Mouse (Mus musculus) forebrain, embryonic 16.5 days (tissue): ENCODE data around the gene Ppp1r3g. TPM values are rescaled to one million over a fixed set of nuclear protein-coding genes. Genes with fewer than 3 reads are reported as not detected.
A peak's percentile ranks its signal among the peaks of the same experiment; 100 is the strongest.

ENCODE experiments used
- ATAC-seq: fragments of 200-750 bp; cut with Nextera tagmentation; 2 replicates; pipeline ENCODE4 v1.8.0; 2017; ENCODE audit warnings: mild to moderate bottlenecking, moderate library complexity
- H3K27ac ChIP-seq: fragments of 300-500 bp; sonication (generic); 2 replicates; pipeline ENCODE4 v1.5.1; 2014; ENCODE audit warnings: low read length, control low read depth
- H3K27me3 ChIP-seq: fragments of 300-500 bp; sonication (generic); replicated peaks from 2 replicates; pipeline ENCODE4 v1.6.1; 2014; ENCODE audit warnings: low read length; ENCODE audit not compliant: control insufficient read depth, insufficient read depth
- H3K36me3 ChIP-seq: fragments of 300-500 bp; sonication (generic); 2 replicates; pipeline ENCODE4 v1.6.1; 2014; ENCODE audit not compliant: control insufficient read depth, insufficient read depth
- H3K4me1 ChIP-seq: fragments of 300-500 bp; sonication (generic); replicated peaks from 2 replicates; pipeline ENCODE4 v1.6.1; 2014; ENCODE audit warnings: low read length; ENCODE audit not compliant: control insufficient read depth, insufficient read depth
- H3K4me2 ChIP-seq: fragments of 300-500 bp; sonication (generic); 2 replicates; pipeline ENCODE4 v1.6.1; 2014; ENCODE audit warnings: mild to moderate bottlenecking, low read length, control low read depth
- H3K4me3 ChIP-seq: fragments of 300-500 bp; sonication (generic); replicated peaks from 2 replicates; pipeline ENCODE4 v1.5.1; 2014; ENCODE audit warnings: mild to moderate bottlenecking, low read length, control low read depth
- H3K9ac ChIP-seq: fragments of 300-500 bp; sonication (generic); replicated peaks from 2 replicates; pipeline ENCODE4 v1.6.1; 2014; ENCODE audit warnings: low read depth, low read length, control low read depth
- H3K9me3 ChIP-seq: fragments of 300-500 bp; sonication (generic); 2 replicates; pipeline ENCODE4 v1.6.1; 2016; ENCODE audit warnings: low read length; ENCODE audit not compliant: control insufficient read depth
- WGBS: fragments of 180-500 bp; shearing (Covaris S2); extraction: QIAGEN DNeasy Blood & Tissue Kit; methylation state at CpG from one replicate; pipeline ENCODE4 v1.1.7; 2014; 5-methylcytosine and 5-hydroxymethylcytosine counted together
- polyA plus RNA-seq: library from polyadenylated mRNA; unstranded; fragments of >200 nt; fragmentation: Nextera tagmentation; extraction: Ambion mirVana; gene quantifications from 2 replicates; pipeline ENCODE4 v1.2.1, GENCODE M21; 2015

The Ppp1r3g gene
- polyA plus RNA-seq, 1 experiment from 2014 or later, result 1.1 TPM

- no peak overlapping the region for H3K4me2 ChIP-seq
- H3K27me3 ChIP-seq, result no peaks in the 10 kb centered on the region
- H3K4me3 ChIP-seq, result no peak overlapping the region
- no peaks in the 10 kb centered on the region for H3K9me3 ChIP-seq
- H3K36me3 ChIP-seq, result no peaks in the 10 kb centered on the region
- no peak overlapping the region for H3K27ac ChIP-seq
- H3K9ac ChIP-seq, result no peak overlapping the region
- no peak for ATAC-seq
- 89% methylated on average over 12 of the region's 12 CpGs for WGBS
- no peaks in the 10 kb centered on the region for H3K4me1 ChIP-seq
Measured at GRCm38 (mm10) chr13:35959391-35960067, 890 bp downstream of the Ppp1r3g start.

GRCm38 (mm10) chr13:35963583-35963982 lies 4.9 kb downstream of the Ppp1r3g start:
- H3K27ac ChIP-seq, result no peak overlapping the region
- peaks cover 8% of the 10 kb centered on the region for H3K4me1 ChIP-seq
- ATAC-seq, result no peak
- H3K36me3 ChIP-seq, result no peaks in the 10 kb centered on the region
- H3K9me3 ChIP-seq, result no peaks in the 10 kb centered on the region
- H3K27me3 ChIP-seq, result peaks cover 6% of the 10 kb centered on the region; the same call in 1 of the 2 replicates
- WGBS, result 93% methylated on average over 4 of the region's 4 CpGs
- H3K4me3 ChIP-seq, result no peak overlapping the region
- H3K9ac ChIP-seq, result no peak overlapping the region
- no peak overlapping the region for H3K4me2 ChIP-seq

GRCm38 (mm10) chr13:35967690-35968089 lies 9.1 kb downstream of the Ppp1r3g start:
- no peak for ATAC-seq

GRCm38 (mm10) chr13:35968131-35968718 lies 9.6 kb downstream of the Ppp1r3g start:
- peak overlapping the region; percentile 68 for H3K9ac ChIP-seq
- H3K36me3 ChIP-seq, result no peaks in the 10 kb centered on the region
- ATAC-seq, result peak; percentile 47
- under 1% methylated on average over 38 of the region's 38 CpGs for WGBS
- peaks cover 6% of the 10 kb centered on the region; the same call in 1 of the 2 replicates for H3K27me3 ChIP-seq
- H3K4me3 ChIP-seq, result peak overlapping the region; percentile 68
- H3K27ac ChIP-seq, result no peak overlapping the region
- peaks cover 17% of the 10 kb centered on the region for H3K4me1 ChIP-seq
- peak overlapping the region; percentile 100 for H3K4me2 ChIP-seq
- no peaks in the 10 kb centered on the region for H3K9me3 ChIP-seq

More at GRCm38 (mm10) chr13:35967690-35968089, 9.1 kb downstream of the Ppp1r3g start:
- peak overlapping the region; percentile 68; the same call in 1 of the 2 replicates for H3K9ac ChIP-seq
- no peaks in the 10 kb centered on the region for H3K36me3 ChIP-seq
- no peak overlapping the region for H3K27ac ChIP-seq
- H3K9me3 ChIP-seq, result no peaks in the 10 kb centered on the region
- 3% methylated on average over 14 of the region's 15 CpGs for WGBS
- H3K4me2 ChIP-seq, result peak overlapping the region; percentile 100
- peaks cover 6% of the 10 kb centered on the region; the same call in 1 of the 2 replicates for H3K27me3 ChIP-seq
- H3K4me3 ChIP-seq, result peak overlapping the region; percentile 68
- H3K4me1 ChIP-seq, result peaks cover 17% of the 10 kb centered on the region

- Histone ChIP-seq H3K36me3 (no peaks in the 10 kb centered on the region), H3K9me3 (no peaks in the 10 kb centered on the region), H3K27me3 (peaks cover 6% of the 10 kb centered on the region; the same call in 1 of the 2 replicates), H3K9ac (peak overlapping the region; percentile 68), H3K4me1 (peaks cover 17% of the 10 kb centered on the region), H3K27ac (no peak overlapping the region), H3K4me2 (peak overlapping the region; percentile 100), H3K4me3 (peak overlapping the region; percentile 68)
- WGBS, result under 1% methylated on average over 55 of the region's 57 CpGs
- peak; percentile 79 for ATAC-seq
Measured at GRCm38 (mm10) chr13:35968719-35969430, 10.2 kb downstream of the Ppp1r3g start.

- H3K36me3 ChIP-seq, result no peaks in the 10 kb centered on the region
- no peaks in the 10 kb centered on the region for H3K9me3 ChIP-seq
- H3K27ac ChIP-seq, result no peak overlapping the region
- H3K9ac ChIP-seq, result peak overlapping the region; percentile 68
- peaks cover 17% of the 10 kb centered on the region for H3K4me1 ChIP-seq
- peak overlapping the region; percentile 68 for H3K4me3 ChIP-seq
- under 1% methylated on average over 18 of the region's 18 CpGs for WGBS
- ATAC-seq, result peak; percentile 54; the same call in 1 of the 2 replicates
- H3K27me3 ChIP-seq, result peaks cover 6% of the 10 kb centered on the region; the same call in 1 of the 2 replicates
- peak overlapping the region; percentile 100 for H3K4me2 ChIP-seq
Measured at GRCm38 (mm10) chr13:35969431-35969721, 10.7 kb downstream of the Ppp1r3g start.

- WGBS, result 24% methylated on average over 9 of the region's 9 CpGs
Measured at GRCm38 (mm10) chr13:35969829-35970228, 11.2 kb downstream of the Ppp1r3g start.

GRCm38 (mm10) chr13:35976912-35977311 lies 18.3 kb downstream of the Ppp1r3g start:
- WGBS, result 55% methylated on average over 7 of the region's 7 CpGs
- no peak overlapping the region for H3K27ac ChIP-seq
- no peaks in the 10 kb centered on the region for H3K9me3 ChIP-seq
- no peaks in the 10 kb centered on the region for H3K27me3 ChIP-seq
- H3K4me2 ChIP-seq, result no peak overlapping the region
- ATAC-seq, result peak; percentile 62
- no peaks in the 10 kb centered on the region for H3K36me3 ChIP-seq
- no peak overlapping the region for H3K9ac ChIP-seq
- no peak overlapping the region for H3K4me3 ChIP-seq
- peaks cover 14% of the 10 kb centered on the region for H3K4me1 ChIP-seq

More at GRCm38 (mm10) chr13:35969829-35970228, 11.2 kb downstream of the Ppp1r3g start:
- Histone ChIP-seq H3K36me3 (no peaks in the 10 kb centered on the region), H3K4me2 (peak overlapping the region; percentile 100), H3K9me3 (no peaks in the 10 kb centered on the region), H3K4me3 (peak overlapping the region; percentile 68), H3K27ac (no peak overlapping the region), H3K27me3 (peaks cover 6% of the 10 kb centered on the region; the same call in 1 of the 2 replicates), H3K9ac (no peak overlapping the region), H3K4me1 (peaks cover 17% of the 10 kb centered on the region)
- ATAC-seq, result no peak

GRCm38 (mm10) chr13:35980471-35980870 lies 21.8 kb downstream of the Ppp1r3g start:
- Histone ChIP-seq H3K4me3 (no peak overlapping the region), H3K9ac (no peak overlapping the region), H3K27ac (peak overlapping the region; percentile 69), H3K4me1 (peaks cover 14% of the 10 kb centered on the region), H3K4me2 (no peak overlapping the region), H3K27me3 (no peaks in the 10 kb centered on the region), H3K36me3 (no peaks in the 10 kb centered on the region), H3K9me3 (no peaks in the 10 kb centered on the region)
- 17% methylated on average over 4 of the region's 4 CpGs for WGBS
- ATAC-seq, result peak; percentile 82
